Mouse (Mus musculus): ENCODE results near the gene Zfp65. TPM values are rescaled to one million over a fixed set of nuclear protein-coding genes. Genes with fewer than 3 reads are reported as not detected.

Gene Zfp65
- polyA plus RNA-seq (2012; rRNA removed) = 0.02 TPM in 2 replicates

DNA sequence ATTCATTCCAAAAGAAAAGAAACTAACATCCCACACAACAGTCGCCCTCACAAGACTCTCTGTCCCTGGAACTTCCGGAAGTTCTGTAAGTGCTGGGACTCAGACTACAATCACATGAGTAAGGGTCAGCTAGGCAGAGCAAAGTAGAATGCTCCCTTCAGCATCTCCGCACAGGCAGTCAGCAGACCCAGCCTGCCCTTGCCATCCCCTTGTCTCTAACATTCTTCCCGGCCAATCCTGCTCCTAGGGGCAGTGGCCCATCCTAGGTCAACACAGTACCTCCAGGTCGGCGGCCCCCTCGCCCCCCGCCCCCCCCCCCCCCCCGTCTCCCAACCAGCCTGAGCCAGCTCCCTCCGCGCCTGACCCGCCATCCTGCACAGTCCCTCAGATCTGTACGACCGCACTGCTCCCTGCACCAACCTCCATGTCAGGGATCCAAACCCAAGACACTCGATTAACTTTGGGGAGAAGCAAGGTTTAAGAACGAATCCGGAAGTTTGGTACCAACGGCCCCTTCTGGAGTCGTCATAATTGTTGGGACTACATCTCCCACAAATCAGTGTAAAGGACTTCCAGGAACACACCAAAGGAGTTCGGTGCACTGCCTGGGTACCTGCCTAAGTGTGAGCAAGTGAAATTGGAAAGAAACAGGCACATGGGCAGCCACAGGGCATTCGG lies at the start of gene Zfp65:
Zfp65 (minus strand) TSS at position 533 of the 678 bp plus-strand sequence.

DNA sequence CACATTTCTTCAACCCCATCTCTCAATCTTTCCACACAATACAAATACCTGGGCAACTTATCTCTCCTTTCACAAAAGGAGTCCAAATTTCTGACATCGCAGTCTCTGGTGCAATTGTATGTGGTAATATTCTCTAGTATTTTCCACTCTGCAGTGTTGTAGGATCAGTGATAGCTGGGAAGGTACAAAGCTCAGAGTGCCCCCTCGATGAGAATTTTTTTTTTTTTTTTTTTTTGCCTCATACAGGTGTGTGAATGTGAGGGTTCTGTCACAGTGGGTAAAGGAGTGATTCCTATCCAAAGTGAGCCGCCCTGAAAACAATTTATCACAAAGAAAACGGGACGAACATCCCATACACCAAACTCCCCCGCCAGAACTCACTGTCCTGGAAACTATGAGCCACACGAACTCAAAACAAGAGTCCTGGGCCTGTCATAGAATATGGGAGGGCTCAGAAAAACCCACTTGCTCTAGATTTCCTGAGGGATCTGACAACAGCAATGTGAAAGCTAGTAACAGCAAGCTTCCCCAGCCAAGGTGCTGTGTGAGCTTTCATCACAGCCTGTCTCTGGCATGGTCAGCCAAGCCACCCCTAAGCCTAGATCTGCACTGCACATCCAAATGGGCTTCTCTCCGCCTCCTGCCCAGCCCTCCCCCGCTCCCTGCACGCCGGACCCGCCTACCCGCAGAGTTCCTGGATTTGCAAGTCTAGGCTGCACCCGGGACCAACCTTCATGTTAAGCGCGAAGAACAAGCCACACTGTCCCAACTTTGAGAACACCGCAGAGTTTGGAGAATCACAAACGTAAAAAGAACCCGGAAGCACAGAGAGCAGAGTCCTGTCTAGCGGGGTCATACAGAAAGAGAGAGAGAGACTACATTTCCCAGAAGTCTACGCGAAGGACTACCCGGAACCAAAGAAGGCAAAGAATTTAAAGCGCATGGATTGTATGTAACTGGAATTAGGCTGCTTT lies 25.6 kb upstream of the Zfp65 start, which contains the start of gene Zfp85:
Zfp85 (minus strand) TSS at position 896 of the 974 bp plus-strand sequence.

DNA sequence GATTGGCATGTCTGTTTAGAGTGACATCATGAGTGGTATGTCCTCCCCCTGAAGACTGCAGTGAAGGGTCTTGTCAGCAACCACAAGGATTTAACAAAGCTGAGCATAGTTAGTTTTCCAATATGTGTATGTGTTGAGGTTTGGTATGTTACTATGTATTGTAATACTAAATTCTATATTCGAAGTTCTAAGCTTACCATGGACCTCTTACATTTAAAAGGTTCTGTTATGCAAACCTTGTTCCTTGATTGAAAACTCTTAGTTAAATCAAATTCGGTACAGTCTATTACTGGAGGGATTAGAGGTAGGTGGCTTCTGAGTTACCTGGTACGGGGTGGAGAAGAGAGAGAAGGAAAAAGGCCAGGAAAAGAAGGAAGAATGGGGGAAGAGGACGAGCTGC lies 42.0 kb downstream of the Zfp65 start, which contains the start of gene Zfp738:
Zfp738 (minus strand) TSS at position 101 of the 400 bp plus-strand sequence.

Other genes with a start within 250 kb of the Zfp65 start
- 0.05 and 0.37 TPM in 2 replicates for gene Zfp874b, start 244.9 kb downstream of the Zfp65 start, polyA plus RNA-seq (2012; rRNA removed)
- gene Zfp58, start 228.6 kb downstream of the Zfp65 start, polyA plus RNA-seq (2012; rRNA removed) = 0.06 and 0.09 TPM in 2 replicates
- gene Gm26965, start 203.0 kb downstream of the Zfp65 start, polyA plus RNA-seq (2012; rRNA removed) = not detected in 2 replicates
- 3.0 and 3.3 TPM in 2 replicates for gene Zfp87, start 203.0 kb downstream of the Zfp65 start, polyA plus RNA-seq (2012; rRNA removed)
- gene Zfp748, start 175.3 kb downstream of the Zfp65 start, polyA plus RNA-seq (2012; rRNA removed) = 0.05 and 0.66 TPM in 2 replicates
- gene Zfp729b, start 119.5 kb downstream of the Zfp65 start, polyA plus RNA-seq (2012; rRNA removed) = 0.01 TPM in 2 replicates
- gene Gm49345, start 91.4 kb downstream of the Zfp65 start, polyA plus RNA-seq (2012; rRNA removed) = not detected in 2 replicates
- gene Zfp729a, start 91.4 kb downstream of the Zfp65 start, polyA plus RNA-seq (2012; rRNA removed) = 0.03 and 0.08 TPM in 2 replicates
- gene Zfp738, start 42.1 kb downstream of the Zfp65 start, polyA plus RNA-seq (2012; rRNA removed) = 0.65 and 0.85 TPM in 2 replicates
- gene Zfp85, start 26.1 kb upstream of the Zfp65 start, polyA plus RNA-seq (2012; rRNA removed) = 0.06 TPM in 1 of 2 replicates, not detected in the other
- 0.03 and 0.21 TPM in 2 replicates for gene Zfp493, start 50.5 kb upstream of the Zfp65 start, polyA plus RNA-seq (2012; rRNA removed)
- gene Zfp273, start 84.6 kb upstream of the Zfp65 start, polyA plus RNA-seq (2012; rRNA removed) = 0.03 TPM in 1 of 2 replicates, not detected in the other
- not detected in 2 replicates for gene Gm10037, start 101.9 kb upstream of the Zfp65 start, polyA plus RNA-seq (2012; rRNA removed)
- gene BC048507, start 134.2 kb upstream of the Zfp65 start, polyA plus RNA-seq (2012; rRNA removed) = not detected in 2 replicates